Mouse (Mus musculus) gastrocnemius, postnatal 25 days (tissue): ENCODE results near the gene Cck. TPM values are rescaled to one million over a fixed set of nuclear protein-coding genes. Genes with fewer than 3 reads are reported as not detected.

Experiments used
- DNase-seq: peaks from one replicate; pipeline ENCODE4 v3.0.0; 2022
- long read RNA-seq, 2 experiments: library from polyadenylated mRNA; stranded (forward); transcript quantifications; one replicate each; pipeline ENCODE4 v2.0.0; 2021
- total RNA-seq, 2 experiments: library from RNA; stranded (reverse); gene quantifications; 1 replicate in 1 of 2; 2 replicates in 1 of 2; pipeline ENCODE4 v1.2.3; 2021

Cck gene
- 1 to 10 TPM; 1.2 to 1.4 TPM for total RNA-seq
- long read RNA-seq, experiment 1: 0 reads
- long read RNA-seq, experiment 2, partial matches to known transcripts: 0 of 1 reads
- long read RNA-seq, experiment 2, other reads (novel, unspliced or antisense): 0 of 1 reads

GRCm38 (mm10) chr9:121495529-121495928, at the start of gene Cck:
Cck (minus strand) TSS chr9:121495694.
- no peak for DNase-seq

GRCm38 (mm10) chr9:121541530-121541929, 46.0 kb upstream of the Cck start:
- no peak for DNase-seq

- no peak for DNase-seq
Measured at GRCm38 (mm10) chr9:121532626-121533025, 37.1 kb upstream of the Cck start.

- no peak for DNase-seq
Measured at GRCm38 (mm10) chr9:121528605-121529357, 33.3 kb upstream of the Cck start.

- no peak for DNase-seq
Measured at GRCm38 (mm10) chr9:121526171-121526570, 30.7 kb upstream of the Cck start.

GRCm38 (mm10) chr9:121520047-121520446, 24.6 kb upstream of the Cck start:
- no peak for DNase-seq

GRCm38 (mm10) chr9:121514462-121514861, 19.0 kb upstream of the Cck start:
- no peak for DNase-seq

GRCm38 (mm10) chr9:121511911-121512310, 16.4 kb upstream of the Cck start:
- DNase-seq: no peak

- no peak for DNase-seq
Measured at GRCm38 (mm10) chr9:121506478-121507180, 11.1 kb upstream of the Cck start.

- DNase-seq: no peak
Measured at GRCm38 (mm10) chr9:121505346-121505745, 9.9 kb upstream of the Cck start.

GRCm38 (mm10) chr9:121496102-121496501, 608 bp upstream of the Cck start:
- no peak for DNase-seq

- DNase-seq: no peak
Measured at GRCm38 (mm10) chr9:121494006-121494767, 1.3 kb downstream of the Cck start.

- no peak for DNase-seq
Measured at GRCm38 (mm10) chr9:121491592-121492240, 3.8 kb downstream of the Cck start.

- no peak for DNase-seq
Measured at GRCm38 (mm10) chr9:121487216-121487615, 8.3 kb downstream of the Cck start.

- no peak for DNase-seq
Measured at GRCm38 (mm10) chr9:121479453-121479852, 16.0 kb downstream of the Cck start.

- DNase-seq: peak; percentile 41
Measured at GRCm38 (mm10) chr9:121477305-121477911, 18.1 kb downstream of the Cck start.

- DNase-seq: no peak
Measured at GRCm38 (mm10) chr9:121475488-121476452, 19.7 kb downstream of the Cck start.

GRCm38 (mm10) chr9:121474771-121475170, 20.7 kb downstream of the Cck start:
- DNase-seq: no peak

- DNase-seq: no peak
Measured at GRCm38 (mm10) chr9:121469711-121470110, 25.8 kb downstream of the Cck start.

GRCm38 (mm10) chr9:121467460-121467859, 28.0 kb downstream of the Cck start:
- DNase-seq: no peak
